Mouse (Mus musculus): ENCODE measurements around the gene Mpo. TPM values are rescaled to one million over a fixed set of nuclear protein-coding genes. Genes with fewer than 3 reads are reported as not detected.
A peak's percentile ranks its signal among the peaks of the same experiment; 100 is the strongest.

Mpo gene
- 1.8 and 6.1 TPM in 2 replicates for polyA plus RNA-seq (2015; fragmentation: Nextera tagmentation; extraction: Ambion mirVana)

DNA sequence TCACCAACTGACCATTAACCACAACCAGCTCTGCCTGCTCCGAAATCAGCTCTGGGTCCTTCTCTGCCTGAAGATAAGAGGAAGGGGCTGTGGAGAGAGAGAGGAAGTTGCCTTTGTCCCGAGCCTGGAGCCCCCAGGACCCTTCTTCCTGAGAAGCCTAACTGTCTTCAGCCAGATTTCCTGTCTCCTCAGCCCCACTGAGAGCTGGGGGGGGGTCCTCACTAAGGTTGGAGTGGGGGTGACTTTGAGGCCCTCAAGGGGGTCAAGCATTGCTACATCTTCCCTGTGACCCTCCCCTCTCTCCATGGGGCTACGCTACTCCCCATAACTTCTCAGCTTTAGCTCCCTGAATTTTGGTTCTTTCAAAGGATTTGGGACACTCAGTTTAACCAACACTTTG, at the start of gene Mpo:
Mpo (plus strand) TSS at position 122 of the 400 bp plus-strand sequence.
- Histone ChIP-seq H3K4me2 (ENCODE audit: low read depth, low read length) (no peak within 1 kb of the TSS), H3K36me3 (ENCODE audit: control insufficient read depth, insufficient read depth, low read length) (no peaks in the 10 kb centered on the region), H3K27me3 (replicated peaks; ENCODE audit: control insufficient read depth, insufficient read depth, low read length) (0 out of 2 replicates have a peak, but pooled peaks cover 2% of the 10 kb centered on the region), H3K4me3 (ENCODE audit: low read length) (no peak within 1 kb of the TSS), H3K9me3 (ENCODE audit: control insufficient read depth, low read length) (no peaks in the 10 kb centered on the region), H3K4me1 (ENCODE audit: control insufficient read depth, insufficient read depth, low read length) (no peaks in the 10 kb centered on the region), H3K9ac (ENCODE audit: low read depth, low read length) (no peak within 1 kb of the TSS), H3K27ac (ENCODE audit: low read length) (no peak within 1 kb of the TSS)
- no peak for ATAC-seq
- 63% methylated on average over 3 of the region's 3 CpGs for WGBS

DNA sequence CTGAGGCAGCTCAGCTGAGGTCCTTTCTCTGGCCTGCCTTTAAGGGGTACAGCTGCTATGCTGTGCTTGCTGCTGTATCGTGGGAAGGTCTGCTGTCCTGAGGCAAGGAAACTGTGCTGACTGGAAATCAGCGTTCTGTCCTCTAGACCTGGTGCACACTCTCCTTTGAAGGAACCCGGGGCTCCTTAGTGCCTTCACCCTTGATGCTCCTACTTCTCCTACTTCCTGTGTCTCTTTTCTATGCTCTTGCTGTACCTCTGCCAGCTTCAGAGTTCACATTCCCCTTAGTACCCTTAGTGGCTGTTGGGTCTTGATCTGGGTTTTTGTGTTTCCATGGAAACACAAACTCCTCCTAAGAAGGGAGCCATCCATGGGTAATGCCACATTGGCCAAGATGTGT, 49.7 kb upstream of the Mpo start:
- ATAC-seq = no peak
- Histone ChIP-seq H3K9me3 (ENCODE audit: control insufficient read depth, low read length) (no peaks in the 10 kb centered on the region), H3K9ac (ENCODE audit: low read depth, low read length) (no peak overlapping the region), H3K27ac (ENCODE audit: low read length) (no peak overlapping the region), H3K4me2 (ENCODE audit: low read depth, low read length) (no peak overlapping the region), H3K36me3 (ENCODE audit: control insufficient read depth, insufficient read depth, low read length) (0 out of 2 replicates have a peak, but pooled peaks cover 3% of the 10 kb centered on the region), H3K27me3 (replicated peaks; ENCODE audit: control insufficient read depth, insufficient read depth, low read length) (no peaks in the 10 kb centered on the region), H3K4me1 (ENCODE audit: control insufficient read depth, insufficient read depth, low read length) (no peaks in the 10 kb centered on the region), H3K4me3 (ENCODE audit: low read length) (no peak overlapping the region)
- WGBS = 94% methylated on average over 3 of the region's 3 CpGs

- no peak overlapping the region for H3K4me3 ChIP-seq (ENCODE audit: low read length)
- no peak overlapping the region for H3K27ac ChIP-seq (ENCODE audit: low read length)
- 70% methylated on average over 4 of the region's 4 CpGs for WGBS
- H3K9me3 ChIP-seq (ENCODE audit: control insufficient read depth, low read length) = no peaks in the 10 kb centered on the region
- H3K4me2 ChIP-seq (ENCODE audit: low read depth, low read length) = no peak overlapping the region
- 0 out of 2 replicates have a peak, but pooled peaks cover 2% of the 10 kb centered on the region for H3K4me1 ChIP-seq (ENCODE audit: control insufficient read depth, insufficient read depth, low read length)
- no peak for ATAC-seq
- H3K27me3 ChIP-seq (replicated peaks; ENCODE audit: control insufficient read depth, insufficient read depth, low read length) = no peaks in the 10 kb centered on the region
- no peak overlapping the region for H3K9ac ChIP-seq (ENCODE audit: low read depth, low read length)
- 0 out of 2 replicates have a peak, but pooled peaks cover 3% of the 10 kb centered on the region for H3K36me3 ChIP-seq (ENCODE audit: control insufficient read depth, insufficient read depth, low read length)
These were observed 48.4 kb upstream of the Mpo start for GRCm38 (mm10) chr11:87744964-87745363.

DNA sequence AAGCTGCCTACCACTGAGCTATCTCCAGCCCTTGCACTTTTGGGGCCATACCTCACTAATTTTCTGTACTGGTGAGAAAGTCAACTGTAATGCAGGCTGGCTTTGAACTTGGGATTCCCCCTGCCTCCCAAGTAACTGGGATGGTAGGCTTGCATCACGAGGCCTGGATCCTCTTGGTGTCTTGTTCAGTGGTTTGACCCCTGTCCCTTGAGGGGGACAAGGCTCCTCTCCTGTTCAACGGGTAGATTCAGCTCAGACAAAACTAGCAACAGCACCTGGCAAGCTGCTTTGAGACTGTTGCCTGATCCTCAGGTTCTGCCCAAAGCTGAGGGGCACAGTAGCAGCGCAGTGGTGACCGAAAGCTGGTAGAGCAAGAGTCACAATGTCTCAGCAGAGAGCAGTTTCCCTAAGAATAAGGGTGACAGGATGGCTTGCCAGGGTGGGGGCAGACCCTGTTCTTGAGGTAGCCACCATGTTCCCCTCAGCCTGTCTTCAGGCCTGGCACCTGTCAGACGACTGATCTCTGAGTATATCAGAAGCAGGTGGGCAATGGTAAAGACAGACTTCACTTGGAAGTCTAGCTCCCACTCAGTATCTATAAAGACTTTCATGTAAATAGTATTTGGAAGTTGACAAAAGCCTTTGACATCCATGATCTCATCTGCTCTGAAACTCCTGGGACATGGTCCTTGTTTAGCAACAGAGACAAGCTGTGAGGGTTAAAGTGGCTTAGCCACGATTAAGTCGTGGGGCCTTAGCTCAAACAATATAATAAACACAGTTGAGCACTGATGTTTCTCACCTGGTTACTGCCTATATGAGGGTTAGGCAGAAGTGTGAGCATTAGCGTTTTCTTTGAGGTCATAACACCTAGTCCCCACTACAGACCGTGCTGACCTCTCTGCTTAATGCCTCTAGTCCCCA, 47.5 kb upstream of the Mpo start:
- H3K36me3 ChIP-seq (ENCODE audit: control insufficient read depth, insufficient read depth, low read length) = 0 out of 2 replicates have a peak, but pooled peaks cover 3% of the 10 kb centered on the region
- no peak overlapping the region for H3K4me2 ChIP-seq (ENCODE audit: low read depth, low read length)
- H3K27me3 ChIP-seq (replicated peaks; ENCODE audit: control insufficient read depth, insufficient read depth, low read length) = no peaks in the 10 kb centered on the region
- H3K4me3 ChIP-seq (ENCODE audit: low read length) = no peak overlapping the region
- no peak for ATAC-seq
- H3K4me1 ChIP-seq (ENCODE audit: control insufficient read depth, insufficient read depth, low read length) = 0 out of 2 replicates have a peak, but pooled peaks cover 2% of the 10 kb centered on the region
- H3K27ac ChIP-seq (ENCODE audit: low read length) = no peak overlapping the region
- H3K9ac ChIP-seq (ENCODE audit: low read depth, low read length) = no peak overlapping the region
- no peaks in the 10 kb centered on the region for H3K9me3 ChIP-seq (ENCODE audit: control insufficient read depth, low read length)
- 74% methylated on average over 9 of the region's 9 CpGs for WGBS

DNA sequence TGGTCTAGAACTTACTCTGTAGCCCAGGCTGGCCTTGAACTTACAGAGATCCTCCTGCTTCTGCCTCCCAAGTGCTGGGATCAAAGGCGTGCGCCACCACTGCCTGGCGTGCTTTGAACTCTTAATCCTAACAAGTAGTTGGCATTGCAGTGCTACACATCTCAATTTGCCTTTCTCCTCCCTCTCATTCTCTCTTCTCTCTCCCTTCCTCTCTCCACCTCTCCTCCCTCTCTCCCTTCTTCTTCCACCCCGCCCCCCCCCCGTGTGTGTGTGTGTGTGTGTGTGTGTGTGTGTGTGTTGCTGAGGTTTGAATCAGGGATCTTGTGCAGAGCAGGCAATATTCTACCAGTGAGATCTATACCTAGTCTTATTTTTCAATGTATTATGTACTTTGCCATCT, 46.1 kb upstream of the Mpo start:
- Histone ChIP-seq H3K27ac (ENCODE audit: low read length) (no peak overlapping the region), H3K36me3 (ENCODE audit: control insufficient read depth, insufficient read depth, low read length) (0 out of 2 replicates have a peak, but pooled peaks cover 3% of the 10 kb centered on the region), H3K9ac (ENCODE audit: low read depth, low read length) (no peak overlapping the region), H3K4me1 (ENCODE audit: control insufficient read depth, insufficient read depth, low read length) (0 out of 2 replicates have a peak, but pooled peaks cover 2% of the 10 kb centered on the region), H3K4me2 (ENCODE audit: low read depth, low read length) (no peak overlapping the region), H3K4me3 (ENCODE audit: low read length) (no peak overlapping the region), H3K9me3 (ENCODE audit: control insufficient read depth, low read length) (no peaks in the 10 kb centered on the region), H3K27me3 (replicated peaks; ENCODE audit: control insufficient read depth, insufficient read depth, low read length) (no peaks in the 10 kb centered on the region)
- 93% methylated on average over 4 of the region's 5 CpGs for WGBS
- no peak for ATAC-seq

DNA sequence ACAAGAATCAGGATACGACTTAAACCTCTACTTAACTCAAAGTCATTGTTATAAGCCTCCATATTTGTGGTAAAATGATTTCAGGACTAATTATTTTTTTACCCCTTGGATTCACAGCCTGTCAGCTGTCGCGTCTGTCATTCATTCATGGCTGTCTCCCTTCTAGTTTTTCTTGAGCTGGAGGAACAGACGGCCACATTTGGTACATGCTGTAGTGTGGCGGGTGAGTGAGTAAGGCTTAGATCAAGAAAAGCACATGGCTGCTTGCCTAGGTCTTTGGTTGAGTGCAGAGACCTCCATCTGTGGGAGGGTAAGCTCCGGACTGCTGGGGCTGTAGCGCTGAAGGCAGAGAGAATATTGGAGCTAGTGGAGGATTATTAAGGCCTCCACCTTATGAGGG, 45.7 kb upstream of the Mpo start:
- Histone ChIP-seq H3K9me3 (ENCODE audit: control insufficient read depth, low read length) (no peaks in the 10 kb centered on the region), H3K27ac (ENCODE audit: low read length) (no peak overlapping the region), H3K36me3 (ENCODE audit: control insufficient read depth, insufficient read depth, low read length) (0 out of 2 replicates have a peak, but pooled peaks cover 3% of the 10 kb centered on the region), H3K4me1 (ENCODE audit: control insufficient read depth, insufficient read depth, low read length) (0 out of 2 replicates have a peak, but pooled peaks cover 2% of the 10 kb centered on the region), H3K4me2 (ENCODE audit: low read depth, low read length) (no peak overlapping the region), H3K9ac (ENCODE audit: low read depth, low read length) (no peak overlapping the region), H3K4me3 (ENCODE audit: low read length) (no peak overlapping the region), H3K27me3 (replicated peaks; ENCODE audit: control insufficient read depth, insufficient read depth, low read length) (no peaks in the 10 kb centered on the region)
- 93% methylated on average over 7 of the region's 7 CpGs for WGBS
- no peak for ATAC-seq

- ATAC-seq = peak; percentile 66
- Histone ChIP-seq H3K4me2 (ENCODE audit: low read depth, low read length) (peak overlapping the region; percentile 23; the same call in 1 of the 2 replicates), H3K36me3 (ENCODE audit: control insufficient read depth, insufficient read depth, low read length) (0 out of 2 replicates have a peak, but pooled peaks cover 3% of the 10 kb centered on the region), H3K9me3 (ENCODE audit: control insufficient read depth, low read length) (no peaks in the 10 kb centered on the region), H3K9ac (ENCODE audit: low read depth, low read length) (0 out of 2 replicates have a peak overlapping the region, but pooled peaks have one; percentile 6), H3K27ac (ENCODE audit: low read length) (no peak overlapping the region), H3K4me1 (ENCODE audit: control insufficient read depth, insufficient read depth, low read length) (0 out of 2 replicates have a peak, but pooled peaks cover 2% of the 10 kb centered on the region), H3K4me3 (ENCODE audit: low read length) (no peak overlapping the region), H3K27me3 (replicated peaks; ENCODE audit: control insufficient read depth, insufficient read depth, low read length) (no peaks in the 10 kb centered on the region)
- 29% methylated on average over 19 of the region's 19 CpGs for WGBS
These were observed 45.0 kb upstream of the Mpo start for GRCm38 (mm10) chr11:87748132-87749119.

- 52% methylated on average over 18 of the region's 18 CpGs for WGBS
- ATAC-seq = peak; percentile 77
- no peak overlapping the region for H3K9ac ChIP-seq (ENCODE audit: low read depth, low read length)
- no peak overlapping the region for H3K4me2 ChIP-seq (ENCODE audit: low read depth, low read length)
- H3K4me1 ChIP-seq (ENCODE audit: control insufficient read depth, insufficient read depth, low read length) = 0 out of 2 replicates have a peak, but pooled peaks cover 2% of the 10 kb centered on the region
- no peaks in the 10 kb centered on the region for H3K9me3 ChIP-seq (ENCODE audit: control insufficient read depth, low read length)
- no peak overlapping the region for H3K4me3 ChIP-seq (ENCODE audit: low read length)
- H3K27me3 ChIP-seq (replicated peaks; ENCODE audit: control insufficient read depth, insufficient read depth, low read length) = no peaks in the 10 kb centered on the region
- H3K36me3 ChIP-seq (ENCODE audit: control insufficient read depth, insufficient read depth, low read length) = 0 out of 2 replicates have a peak, but pooled peaks cover 3% of the 10 kb centered on the region
- no peak overlapping the region for H3K27ac ChIP-seq (ENCODE audit: low read length)
These were observed 44.0 kb upstream of the Mpo start for GRCm38 (mm10) chr11:87749192-87750042.
